Mouse (Mus musculus) ES-E14 (cell line): Measurements from ENCODE around the gene Ifit1bl2. TPM values are rescaled to one million over a fixed set of nuclear protein-coding genes. Genes with fewer than 3 reads are reported as not detected.

Experiments
- DNase-seq: peaks from one replicate; pipeline ENCODE4 v3.0.0-alpha.2; 2013; ENCODE audit warnings: low read depth, low spot score
- H3K27ac ChIP-seq: 2 replicates; pipeline ENCODE4 v1.5.1; 2012; ENCODE audit warnings: low read depth, mild to moderate bottlenecking, low read length, moderate library complexity, mixed read lengths; ENCODE audit not compliant: poor library complexity, insufficient read depth, severe bottlenecking
- H3K36me3 ChIP-seq: 2 replicates; pipeline ENCODE4 v1.6.1; 2012; ENCODE audit warnings: mild to moderate bottlenecking, low read length, moderate library complexity, mixed read lengths; ENCODE audit not compliant: control insufficient read depth, poor library complexity, insufficient read depth, severe bottlenecking
- H3K4me1 ChIP-seq, 2 experiments: fragments of 150-350 bp in 1 of 2; sonication (generic) in 1 of 2; 2 replicates each; pipeline ENCODE4 v1.6.1; 2012; ENCODE audit warnings: low read length in 2 of 2, mild to moderate bottlenecking in 1 of 2, mixed read lengths in 1 of 2; ENCODE audit not compliant: control insufficient read depth in 2 of 2, insufficient read depth in 2 of 2, poor library complexity in 1 of 2
- H3K4me3 ChIP-seq, 2 experiments: fragments of 150-350 bp in 1 of 2; sonication (generic) in 1 of 2; 2 replicates each; pipeline ENCODE4 v1.5.1; 2012; ENCODE audit warnings: low read length in 2 of 2, low read depth in 1 of 2, mild to moderate bottlenecking in 1 of 2, mixed read lengths in 1 of 2; ENCODE audit not compliant: insufficient read depth in 1 of 2, poor library complexity in 1 of 2, severe bottlenecking in 1 of 2
- H3K9ac ChIP-seq: 2 replicates; pipeline ENCODE4 v1.6.1; 2012; ENCODE audit warnings: low read depth, mild to moderate bottlenecking, low read length, mixed read lengths; ENCODE audit not compliant: poor library complexity, insufficient read depth, severe bottlenecking
- H3K9me3 ChIP-seq: fragments of 150-350 bp; sonication (generic); 2 replicates; pipeline ENCODE4 v1.6.1; 2012; ENCODE audit warnings: low read depth, mild to moderate bottlenecking, low read length; ENCODE audit not compliant: control insufficient read depth, insufficient read depth
- CHD2 ChIP-seq: IDR thresholded peaks from 2 replicates; pipeline ENCODE4 v1.6.1; 2014; ENCODE audit warnings: mild to moderate bottlenecking, low read depth, low read length, inconsistent platforms
- HCFC1 ChIP-seq: IDR thresholded peaks from 2 replicates; pipeline ENCODE4 v1.6.1; 2012; ENCODE audit warnings: low read length, inconsistent platforms, borderline replicate concordance; ENCODE audit not compliant: insufficient read depth
- MAFK ChIP-seq: IDR thresholded peaks from 2 replicates; pipeline ENCODE4 v1.6.1; 2014; ENCODE audit warnings: mild to moderate bottlenecking, low read depth, low read length, inconsistent platforms; ENCODE audit not compliant: insufficient read depth
- ZC3H11A ChIP-seq: IDR thresholded peaks from 2 replicates; pipeline ENCODE4 v1.6.1; 2012; ENCODE audit warnings: low read depth, mild to moderate bottlenecking, inconsistent platforms, low read length, borderline replicate concordance
- ZNF384 ChIP-seq: IDR thresholded peaks from 2 replicates; pipeline ENCODE4 v1.6.1; 2012; ENCODE audit warnings: low read depth, low read length, inconsistent platforms
- in situ Hi-C, 2 experiments: fragments of 600-800 bp; cut with MboI; formaldehyde crosslinking; loops; one replicate each; pipeline ENCODE4 v1.15.1; 2025; ENCODE audit warnings: low sequenced_read_pairs in 2 of 2, inconsistent platforms in 1 of 2; ENCODE audit not compliant: unreplicated experiment in 2 of 2
- total RNA-seq: library from RNA; depleted of rRNA; stranded (reverse); fragments of 300-350 nt; gene quantifications from 2 replicates; pipeline ENCODE4 v1.2.3, GENCODE M21; 2012; rRNA removed

The Ifit1bl2 gene
- not detected in 2 replicates for total RNA-seq

- Histone ChIP-seq H3K27ac (no peak within 1 kb of the TSS), H3K4me1 (no peaks in the 10 kb centered on the region), H3K4me3 (no peak within 1 kb of the TSS), H3K9me3 (no peaks in the 10 kb centered on the region), H3K36me3 (no peaks in the 10 kb centered on the region), H3K9ac (no peak within 1 kb of the TSS)
- in situ Hi-C loops: no loop called here
- TF ChIP-seq CHD2: no peak
- TF ChIP-seq ZC3H11A: no peak
- TF ChIP-seq MAFK: no peak
- TF ChIP-seq HCFC1: no peak
- no peak for TF ChIP-seq ZNF384
- no peak for DNase-seq
These were observed at the start of gene Ifit1bl2, which contains the start of gene Ifit1 for GRCm38 (mm10) chr19:34640623-34641022. Gene Ifit1bl2 (minus strand): TSS chr19:34640743. Gene Ifit1 (plus strand): TSS chr19:34640871.

GRCm38 (mm10) chr19:34685530-34685929 is 45.0 kb upstream of the Ifit1bl2 start:
- in situ Hi-C loops: no loop called here
- no peak for TF ChIP-seq MAFK
- no peak for TF ChIP-seq ZNF384
- TF ChIP-seq CHD2: no peak
- TF ChIP-seq HCFC1: no peak
- TF ChIP-seq ZC3H11A: no peak
- H3K9me3 ChIP-seq: no peaks in the 10 kb centered on the region
- no peak overlapping the region for H3K9ac ChIP-seq
- no peaks in the 10 kb centered on the region for H3K4me1 ChIP-seq
- no peaks in the 10 kb centered on the region for H3K36me3 ChIP-seq
- DNase-seq: no peak
- no peak overlapping the region for H3K27ac ChIP-seq
- H3K4me3 ChIP-seq: no peak overlapping the region

DNA sequence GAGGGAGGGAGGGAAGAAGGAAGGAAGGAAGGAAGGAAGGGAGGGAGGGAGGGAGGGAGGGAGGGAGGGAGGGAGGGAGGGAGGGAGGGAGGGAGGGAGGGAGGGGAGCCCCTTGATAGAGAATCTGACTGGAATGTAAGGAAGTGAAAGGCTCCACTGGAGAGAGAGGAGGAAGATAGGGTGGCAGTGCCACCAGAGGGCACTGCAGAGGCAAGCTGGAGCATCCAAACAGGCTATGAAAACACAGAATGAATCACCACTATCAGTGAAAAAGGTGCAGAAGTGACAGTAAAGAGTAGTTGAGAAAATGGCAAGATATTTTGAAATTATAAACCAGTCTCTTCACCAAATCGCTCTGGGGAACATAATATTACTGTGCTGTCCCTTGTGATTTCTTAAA is 44.3 kb upstream of the Ifit1bl2 start:
- no peak overlapping the region for H3K9ac ChIP-seq
- no peaks in the 10 kb centered on the region for H3K4me1 ChIP-seq
- no peak overlapping the region for H3K27ac ChIP-seq
- no peak for DNase-seq
- TF ChIP-seq ZC3H11A: 0 out of 2 replicates have a peak, but pooled peaks have one; percentile 26
- TF ChIP-seq ZNF384: no peak
- no peaks in the 10 kb centered on the region for H3K36me3 ChIP-seq
- in situ Hi-C loops: no loop called here
- no peaks in the 10 kb centered on the region for H3K9me3 ChIP-seq
- H3K4me3 ChIP-seq: no peak overlapping the region

DNA sequence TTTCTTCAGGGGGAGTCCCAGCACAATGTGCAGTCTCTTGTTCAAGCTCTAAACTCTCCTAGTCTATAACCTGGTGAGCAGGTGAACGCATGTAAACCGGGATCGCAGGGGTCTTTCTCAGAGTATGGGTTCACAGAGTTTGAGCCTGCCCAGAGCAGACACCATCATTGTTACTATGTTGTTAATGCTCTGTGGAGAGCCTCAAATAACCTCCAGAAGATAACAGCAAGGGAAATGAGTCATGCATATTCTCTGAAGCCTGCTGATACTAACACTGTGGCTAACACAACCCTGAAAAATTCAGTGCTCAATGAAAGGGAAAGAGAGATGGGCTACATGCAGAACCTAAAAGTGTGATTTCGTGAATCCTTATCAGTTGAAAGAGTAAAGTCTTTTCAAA is 37.9 kb upstream of the Ifit1bl2 start:
- no peak for TF ChIP-seq MAFK
- TF ChIP-seq CHD2: no peak
- TF ChIP-seq ZNF384: no peak
- TF ChIP-seq ZC3H11A: no peak
- peaks cover 0 to 2% of the 10 kb centered on the region in 2 experiments; a peak in 2 of 4 replicates for H3K4me1 ChIP-seq
- in situ Hi-C loops: no loop called here
- H3K27ac ChIP-seq: no peak overlapping the region
- H3K9me3 ChIP-seq: no peaks in the 10 kb centered on the region
- H3K36me3 ChIP-seq: no peaks in the 10 kb centered on the region
- no peak overlapping the region for H3K9ac ChIP-seq
- no peak for DNase-seq
- no peak overlapping the region for H3K4me3 ChIP-seq

DNA sequence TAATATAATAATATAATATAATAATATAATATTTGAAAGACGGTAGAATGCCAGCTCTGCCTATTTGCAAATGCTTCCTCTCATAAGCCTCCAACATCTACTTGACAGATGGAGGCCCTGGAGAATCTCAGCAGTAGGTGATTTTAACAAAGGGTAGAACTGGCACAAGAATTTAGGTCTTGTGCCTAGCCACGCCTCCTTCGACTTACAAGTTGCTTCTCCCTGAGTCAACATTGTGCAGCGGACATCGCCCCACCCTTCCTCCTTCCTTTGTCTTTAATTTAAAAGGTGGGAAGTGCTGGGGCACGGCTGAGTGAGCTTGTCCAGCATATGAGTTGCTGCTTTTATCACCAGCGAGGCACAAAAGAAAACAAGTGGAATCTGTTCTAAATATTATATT is 32.9 kb upstream of the Ifit1bl2 start:
- Histone ChIP-seq H3K9me3 (no peaks in the 10 kb centered on the region), H3K36me3 (no peaks in the 10 kb centered on the region), H3K4me1 (peaks cover 0 to 5% of the 10 kb centered on the region in 2 experiments; a peak in 3 of 4 replicates), H3K9ac (no peak overlapping the region), H3K4me3 (no peak overlapping the region), H3K27ac (no peak overlapping the region)
- peak; percentile 71 for DNase-seq
- in situ Hi-C loops: loop anchor here in 1 of 2 experiments (25.0 kb wide), 1 partner anchor 336 kb away; no protein-coding TSS in a partner anchor
- TF ChIP-seq ZNF384: no peak
- TF ChIP-seq MAFK: no peak
- TF ChIP-seq HCFC1: no peak
- TF ChIP-seq ZC3H11A: no peak
- TF ChIP-seq CHD2: no peak
